Mouse (Mus musculus): ENCODE measurements around the gene Arhgap19.

- TF ChIP-seq CTCF (IDR thresholded peaks at IDR 0.05; ENCODE audit: extremely low read depth, insufficient read depth, insufficient read length, insufficient replicate concordance) = no peak
- TF ChIP-seq POLR2A (IDR thresholded peaks at IDR 0.05; ENCODE audit: low read depth, low read length) = no peak
These were observed 63.0 kb downstream of the Arhgap19 start for GRCm38 (mm10) chr19:41738896-41739295.

Measured in spleen, adult 2 months (tissue).